Mouse (Mus musculus) midbrain, embryonic 11.5 days (tissue): ENCODE measurements around the gene Ptpa. TPM values are rescaled to one million over a fixed set of nuclear protein-coding genes. Genes with fewer than 3 reads are reported as not detected.
A peak's percentile ranks its signal among the peaks of the same experiment; 100 is the strongest.

ENCODE experiments used
- ATAC-seq: fragments of 200-750 bp; cut with Nextera tagmentation; 2 replicates; pipeline ENCODE4 v1.8.0; 2017; ENCODE audit warnings: moderate TSS enrichment, moderate library complexity; ENCODE audit not compliant: low FRiP score
- DNase-seq: peaks from one replicate; pipeline ENCODE4 v3.0.0; 2015; ENCODE audit warnings: low spot score; ENCODE audit errors: missing footprints
- H3K27ac ChIP-seq: fragments of 300-500 bp; sonication (generic); 2 replicates; pipeline ENCODE4 v1.5.1; 2014; ENCODE audit warnings: low read depth, low read length
- H3K27me3 ChIP-seq: fragments of 300-500 bp; sonication (generic); 2 replicates; pipeline ENCODE4 v1.6.1; 2014; ENCODE audit warnings: mild to moderate bottlenecking, low read length, moderate library complexity, mixed read lengths; ENCODE audit not compliant: control insufficient read depth, insufficient read depth
- H3K36me3 ChIP-seq: fragments of 300-500 bp; sonication (generic); 2 replicates; pipeline ENCODE4 v1.6.1; 2014; ENCODE audit warnings: mild to moderate bottlenecking, low read length, moderate library complexity, mixed read lengths; ENCODE audit not compliant: control insufficient read depth, insufficient read depth
- H3K4me1 ChIP-seq: fragments of 300-500 bp; sonication (generic); 2 replicates; pipeline ENCODE4 v1.6.1; 2014; ENCODE audit warnings: low read length; ENCODE audit not compliant: control insufficient read depth, insufficient read depth
- H3K4me2 ChIP-seq: fragments of 300-500 bp; sonication (generic); 2 replicates; pipeline ENCODE4 v1.6.1; 2014; ENCODE audit warnings: mild to moderate bottlenecking, moderate library complexity
- H3K4me3 ChIP-seq: fragments of 300-500 bp; sonication (generic); 2 replicates; pipeline ENCODE4 v1.5.1; 2014; ENCODE audit warnings: low read depth, low read length
- H3K9ac ChIP-seq: fragments of 300-500 bp; sonication (generic); 2 replicates; pipeline ENCODE4 v1.6.1; 2014; ENCODE audit warnings: low read length
- H3K9me3 ChIP-seq: fragments of 300-500 bp; sonication (generic); 2 replicates; pipeline ENCODE4 v1.6.1; 2016; ENCODE audit warnings: low read length; ENCODE audit not compliant: control insufficient read depth
- WGBS: fragments of 180-500 bp; shearing (Covaris S2); extraction: QIAGEN DNeasy Blood & Tissue Kit; methylation state at CpG from one replicate; pipeline ENCODE4 v1.1.7; 2014; 5-methylcytosine and 5-hydroxymethylcytosine counted together
- polyA plus RNA-seq: library from polyadenylated mRNA; unstranded; fragments of >200 nt; fragmentation: Nextera tagmentation; extraction: Ambion mirVana; gene quantifications from 2 replicates; pipeline ENCODE4 v1.2.1, GENCODE M21; 2014

Gene Ptpa
- polyA plus RNA-seq, 1 experiment from 2014 or later, result 54.3 TPM

DNA sequence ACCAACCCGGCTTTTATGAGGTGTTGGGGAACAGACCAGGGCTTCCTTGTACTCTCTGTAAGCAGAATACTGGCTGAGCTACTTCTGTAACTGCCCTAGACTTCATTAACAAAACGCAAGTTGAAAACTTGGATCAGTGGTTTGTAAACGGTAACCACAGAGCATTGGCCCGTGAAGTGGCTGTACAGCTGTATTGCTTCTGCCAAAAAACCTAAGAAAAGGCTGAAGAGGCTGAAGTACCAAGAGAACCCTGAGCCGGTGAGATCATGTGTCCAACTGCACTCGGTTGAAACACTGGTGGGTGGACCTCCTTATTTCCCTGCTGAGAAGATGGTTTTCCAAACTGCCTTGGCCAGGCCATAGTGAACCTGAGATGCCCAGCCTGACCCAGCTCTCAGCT is 42.5 kb downstream of the Ptpa start:
- DNase-seq, result no peak
- no peak overlapping the region for H3K9ac ChIP-seq
- 92% methylated on average over 6 of the region's 6 CpGs for WGBS
- no peak for ATAC-seq
- no peak overlapping the region for H3K4me3 ChIP-seq
- H3K4me1 ChIP-seq, result peaks cover under 1% of the 10 kb centered on the region
- H3K27ac ChIP-seq, result no peak overlapping the region
- no peaks in the 10 kb centered on the region for H3K36me3 ChIP-seq
- no peaks in the 10 kb centered on the region for H3K27me3 ChIP-seq
- no peak overlapping the region for H3K4me2 ChIP-seq
- no peaks in the 10 kb centered on the region for H3K9me3 ChIP-seq

DNA sequence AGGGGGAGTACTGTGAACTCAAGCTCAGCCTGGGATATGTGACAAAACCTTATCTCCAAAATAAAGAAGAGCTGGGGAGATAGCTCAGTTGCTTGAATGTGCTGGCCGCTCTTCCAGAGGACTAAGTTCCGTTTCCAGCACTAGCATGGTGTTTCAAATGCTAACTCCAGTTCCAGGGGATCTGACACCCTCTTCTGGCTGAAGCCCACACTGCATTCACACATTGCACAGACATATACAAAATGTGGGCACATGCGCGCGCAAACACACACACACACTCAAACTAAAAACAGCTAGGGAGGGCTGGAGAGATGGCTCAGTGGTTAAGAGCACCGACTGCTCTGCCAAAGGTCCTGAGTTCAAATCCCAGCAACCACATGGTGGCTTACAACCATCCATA is 43.4 kb downstream of the Ptpa start:
- no peak overlapping the region for H3K4me2 ChIP-seq
- no peak for DNase-seq
- H3K27ac ChIP-seq, result no peak overlapping the region
- H3K4me3 ChIP-seq, result no peak overlapping the region
- H3K9ac ChIP-seq, result no peak overlapping the region
- WGBS, result 92% methylated on average over 6 of the region's 6 CpGs
- no peaks in the 10 kb centered on the region for H3K36me3 ChIP-seq
- peaks cover 8% of the 10 kb centered on the region for H3K4me1 ChIP-seq
- no peak for ATAC-seq
- no peaks in the 10 kb centered on the region for H3K9me3 ChIP-seq
- H3K27me3 ChIP-seq, result no peaks in the 10 kb centered on the region

DNA sequence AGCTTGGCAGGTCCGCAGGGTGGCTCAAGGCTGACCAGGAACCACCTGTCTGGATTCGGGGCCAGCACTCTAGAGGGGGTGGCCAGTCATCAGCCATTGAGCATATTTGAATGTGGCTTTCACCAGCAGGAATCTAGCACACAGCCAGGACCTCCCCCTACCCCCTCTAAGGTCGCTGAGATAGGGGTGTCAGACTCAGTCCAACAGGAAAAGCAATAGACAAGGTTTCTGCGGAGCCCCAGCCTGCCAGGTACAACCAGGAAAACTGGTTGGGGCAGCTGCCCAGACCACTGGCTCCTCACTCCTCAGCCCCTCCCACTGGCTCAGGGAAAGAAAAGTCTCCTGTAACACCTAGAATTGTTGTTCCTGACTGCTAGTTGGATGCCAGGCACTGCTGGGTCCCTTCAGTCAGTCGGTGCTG is 47.5 kb downstream of the Ptpa start:
- peak overlapping the region; percentile 31; the same call in 1 of the 2 replicates for H3K9ac ChIP-seq
- no peaks in the 10 kb centered on the region for H3K9me3 ChIP-seq
- 26% methylated on average over 5 of the region's 5 CpGs for WGBS
- ATAC-seq, result no peak
- peak overlapping the region; percentile 31; the same call in 1 of the 2 replicates for H3K4me2 ChIP-seq
- no peak for DNase-seq
- H3K4me3 ChIP-seq, result no peak overlapping the region
- no peaks in the 10 kb centered on the region for H3K36me3 ChIP-seq
- H3K4me1 ChIP-seq, result peaks cover 8% of the 10 kb centered on the region
- H3K27ac ChIP-seq, result no peak overlapping the region
- peaks cover 2% of the 10 kb centered on the region; the same call in 1 of the 2 replicates for H3K27me3 ChIP-seq

DNA sequence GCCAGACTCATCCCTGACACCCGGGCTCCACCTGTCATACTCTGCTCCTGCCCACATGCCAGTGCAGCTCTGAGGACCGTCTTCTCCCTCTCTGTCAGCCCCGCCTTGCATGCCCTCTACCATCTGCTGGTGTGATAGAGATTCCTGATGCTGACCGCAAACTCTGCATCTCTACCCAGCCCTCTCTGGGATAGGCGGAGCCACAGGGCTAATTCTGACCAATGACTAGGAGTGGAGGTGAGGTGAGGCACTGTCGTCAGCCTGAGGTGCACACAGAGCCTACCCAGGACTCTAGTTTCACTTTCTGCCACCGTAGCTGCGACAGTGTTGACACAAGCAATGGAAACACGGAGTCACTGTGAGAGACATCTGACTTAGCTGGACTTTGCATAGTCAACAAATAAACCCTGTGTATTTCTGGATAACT is 48.1 kb downstream of the Ptpa start:
- ATAC-seq (peak; percentile 66; the same call in 1 of the 2 replicates), DNase-seq (no peak)
- peak overlapping the region; percentile 31 for H3K4me2 ChIP-seq
- H3K9me3 ChIP-seq, result no peaks in the 10 kb centered on the region
- peaks cover 8% of the 10 kb centered on the region for H3K4me1 ChIP-seq
- 6% methylated on average over 9 of the region's 9 CpGs for WGBS
- H3K27ac ChIP-seq, result no peak overlapping the region; the same call in 1 of the 2 replicates
- no peak overlapping the region for H3K4me3 ChIP-seq
- peaks cover 5% of the 10 kb centered on the region; the same call in 1 of the 2 replicates for H3K27me3 ChIP-seq
- no peaks in the 10 kb centered on the region for H3K36me3 ChIP-seq
- H3K9ac ChIP-seq, result peak overlapping the region; percentile 31

DNA sequence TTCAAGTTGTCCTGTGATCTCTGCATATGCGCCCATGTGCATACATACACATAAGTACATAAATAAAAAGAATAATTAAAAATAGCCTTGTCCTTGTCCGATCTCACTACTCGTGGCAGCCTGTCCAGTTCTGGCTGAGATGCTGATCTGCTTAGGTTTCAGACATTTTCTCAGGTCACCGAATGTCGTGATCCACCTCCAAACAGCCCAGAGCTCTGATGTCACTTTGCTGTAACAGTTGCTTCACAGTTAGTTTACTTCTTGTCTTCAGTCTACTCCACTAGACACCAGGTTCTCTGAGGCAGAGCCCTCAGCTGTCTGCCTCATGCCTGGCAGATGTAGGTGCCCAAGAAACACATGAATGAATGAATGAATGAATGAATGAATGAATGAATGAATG is 48.6 kb downstream of the Ptpa start:
- H3K4me3 ChIP-seq, result no peak overlapping the region
- H3K9me3 ChIP-seq, result no peaks in the 10 kb centered on the region
- WGBS, result 75% methylated on average over 5 of the region's 5 CpGs
- no peaks in the 10 kb centered on the region for H3K36me3 ChIP-seq
- DNase-seq (no peak), ATAC-seq (no peak)
- H3K27ac ChIP-seq, result no peak overlapping the region
- H3K27me3 ChIP-seq, result peaks cover 7% of the 10 kb centered on the region; the same call in 1 of the 2 replicates
- H3K4me2 ChIP-seq, result peak overlapping the region; percentile 31
- no peak overlapping the region for H3K9ac ChIP-seq
- H3K4me1 ChIP-seq, result peaks cover 12% of the 10 kb centered on the region

DNA sequence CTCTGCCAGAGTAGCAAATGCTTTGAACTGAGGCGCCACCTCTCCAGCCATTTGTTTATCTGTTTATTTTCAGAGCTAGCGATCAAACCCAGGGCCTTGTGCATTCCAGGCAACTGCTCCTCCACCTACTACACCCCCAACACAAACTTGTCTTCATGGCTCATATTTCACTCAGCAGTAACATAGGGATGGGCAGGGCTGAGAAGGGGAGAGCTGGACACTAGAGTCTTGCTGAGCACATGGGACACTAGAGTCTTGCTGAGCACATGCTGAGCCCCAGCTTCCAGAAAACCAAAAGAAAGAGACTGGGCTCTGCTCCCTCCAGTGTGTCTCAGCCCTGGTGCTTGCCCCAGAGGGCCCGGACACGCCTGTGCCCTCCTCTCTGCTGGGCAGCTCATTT is 50.9 kb downstream of the Ptpa start:
- ATAC-seq, result no peak
- H3K27me3 ChIP-seq, result peaks cover 7% of the 10 kb centered on the region; the same call in 1 of the 2 replicates
- H3K4me1 ChIP-seq, result peaks cover 26% of the 10 kb centered on the region
- WGBS, result 73% methylated on average over 4 of the region's 4 CpGs
- no peak for DNase-seq
- no peaks in the 10 kb centered on the region for H3K36me3 ChIP-seq
- no peak overlapping the region for H3K27ac ChIP-seq
- H3K4me2 ChIP-seq, result no peak overlapping the region
- no peak overlapping the region for H3K9ac ChIP-seq
- no peak overlapping the region for H3K4me3 ChIP-seq
- H3K9me3 ChIP-seq, result no peaks in the 10 kb centered on the region

DNA sequence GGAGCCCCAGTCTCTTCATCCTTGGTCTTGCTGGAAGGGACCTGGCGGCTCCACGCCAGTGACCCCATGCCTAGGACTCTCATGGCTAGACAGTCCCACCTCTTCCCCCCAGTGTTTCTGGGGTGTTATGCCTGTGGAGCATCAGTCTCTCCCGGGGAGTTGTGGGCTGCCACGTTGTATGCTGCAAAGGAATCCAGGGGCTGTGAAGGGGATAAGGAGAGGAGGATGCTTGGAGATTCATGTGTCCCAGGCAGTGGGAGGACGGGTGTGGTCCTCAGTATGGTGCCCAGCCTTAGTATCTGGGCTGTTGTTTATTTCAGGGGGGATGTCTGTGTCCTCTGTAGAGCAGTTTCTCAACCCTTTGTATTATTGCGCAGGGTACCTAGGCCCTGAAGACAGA is 53.2 kb downstream of the Ptpa start:
- H3K36me3 ChIP-seq, result no peaks in the 10 kb centered on the region
- DNase-seq (no peak), ATAC-seq (no peak)
- H3K4me2 ChIP-seq, result no peak overlapping the region; the same call in 1 of the 2 replicates
- no peak overlapping the region for H3K4me3 ChIP-seq
- peaks cover 7% of the 10 kb centered on the region; the same call in 1 of the 2 replicates for H3K27me3 ChIP-seq
- peaks cover 19% of the 10 kb centered on the region for H3K4me1 ChIP-seq
- H3K9me3 ChIP-seq, result no peaks in the 10 kb centered on the region
- H3K27ac ChIP-seq, result no peak overlapping the region
- H3K9ac ChIP-seq, result peak overlapping the region; percentile 77; the same call in 1 of the 2 replicates
- 45% methylated on average over 6 of the region's 6 CpGs for WGBS

DNA sequence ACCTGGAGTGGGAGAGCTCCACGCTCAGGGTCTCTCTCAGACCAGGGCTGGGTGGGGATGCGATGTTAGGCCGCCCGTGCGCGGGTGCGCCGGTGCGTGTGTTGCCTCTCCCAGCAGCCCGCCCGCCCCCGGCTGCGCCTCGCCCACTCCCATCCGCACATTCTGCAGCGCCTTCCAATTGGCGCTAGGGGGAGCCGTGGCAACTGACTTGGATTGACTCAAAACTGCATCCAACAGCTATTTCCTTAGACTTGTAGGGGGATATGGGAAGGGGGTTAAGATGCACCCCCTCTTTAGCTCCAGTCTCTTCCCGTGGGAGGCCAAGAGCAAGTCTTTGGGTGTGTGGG is 53.9 kb downstream of the Ptpa start:
- peak overlapping the region; percentile 98 for H3K4me2 ChIP-seq
- DNase-seq (peak; percentile 98), ATAC-seq (peak; percentile 33; the same call in 1 of the 2 replicates)
- H3K4me1 ChIP-seq, result peaks cover 23% of the 10 kb centered on the region
- no peak overlapping the region for H3K27ac ChIP-seq
- H3K4me3 ChIP-seq, result peak overlapping the region; percentile 43
- 0% methylated on average over 19 of the region's 19 CpGs for WGBS
- H3K36me3 ChIP-seq, result no peaks in the 10 kb centered on the region
- peak overlapping the region; percentile 77 for H3K9ac ChIP-seq
- peaks cover 7% of the 10 kb centered on the region; the same call in 1 of the 2 replicates for H3K27me3 ChIP-seq
- H3K9me3 ChIP-seq, result no peaks in the 10 kb centered on the region

DNA sequence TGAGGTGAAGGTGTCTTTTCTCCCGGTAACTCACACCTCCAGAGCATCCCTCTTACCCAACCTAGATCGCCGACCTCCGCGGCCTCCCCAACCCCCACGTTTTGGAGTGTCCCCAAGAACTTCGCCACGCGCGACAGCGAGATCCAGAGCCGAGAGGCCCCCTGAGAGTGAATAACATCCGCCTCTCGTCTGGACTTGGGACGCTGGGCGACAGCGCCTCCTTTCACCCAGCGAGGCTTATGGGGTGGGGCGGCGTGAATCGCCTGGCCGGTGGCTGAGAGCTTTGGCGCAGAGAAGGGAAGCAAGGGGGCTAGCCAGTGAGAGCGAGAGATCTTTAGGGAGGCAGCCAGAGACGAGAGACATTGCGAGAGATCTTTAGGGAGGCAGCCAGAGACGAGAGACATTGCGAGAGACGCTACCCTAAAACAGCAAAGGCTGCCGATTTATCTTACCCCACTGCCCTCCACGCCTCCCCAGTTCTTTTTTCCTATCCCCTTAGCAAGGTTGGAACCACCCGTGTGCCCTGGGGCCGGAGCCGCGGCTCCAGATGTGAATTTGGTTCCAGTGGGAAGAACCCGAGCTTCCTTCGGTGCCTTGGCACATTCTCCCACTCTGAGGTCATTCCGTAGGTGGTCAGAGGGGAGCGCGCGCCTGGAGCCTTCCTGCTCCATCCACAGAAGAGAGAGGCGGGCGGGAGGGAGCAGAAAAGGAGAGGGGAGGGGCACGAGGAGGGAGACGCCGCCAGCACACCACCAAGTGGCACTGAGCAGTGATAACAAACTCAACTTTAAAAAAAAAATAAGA is 54.5 kb downstream of the Ptpa start:
- H3K4me3 ChIP-seq, result peak overlapping the region; percentile 43
- peak overlapping the region; percentile 71 for H3K27ac ChIP-seq
- under 1% methylated on average over 46 of the region's 46 CpGs for WGBS
- DNase-seq (peak; percentile 97), ATAC-seq (peak; percentile 25; the same call in 1 of the 2 replicates)
- peak overlapping the region; percentile 77 for H3K9ac ChIP-seq
- no peaks in the 10 kb centered on the region for H3K36me3 ChIP-seq
- H3K4me2 ChIP-seq, result peak overlapping the region; percentile 98
- no peaks in the 10 kb centered on the region for H3K9me3 ChIP-seq
- peaks cover 23% of the 10 kb centered on the region for H3K4me1 ChIP-seq
- H3K27me3 ChIP-seq, result peaks cover 7% of the 10 kb centered on the region; the same call in 1 of the 2 replicates
